Mouse (Mus musculus) brain, embryonic 14.5 days (tissue): ENCODE measurements around the gene Col11a2. TPM values are rescaled to one million over a fixed set of nuclear protein-coding genes. Genes with fewer than 3 reads are reported as not detected.
A peak's percentile ranks its signal among the peaks of the same experiment; 100 is the strongest.

Experiments used
- DNase-seq: peaks from one replicate; pipeline ENCODE4 v3.0.0-alpha.2; 2011; ENCODE audit warnings: low read depth
- CTCF ChIP-seq: fragments of 200-500 bp; IDR thresholded peaks from 2 replicates; pipeline ENCODE4 v1.5.1; 2012; ENCODE audit warnings: inconsistent platforms, mild to moderate bottlenecking, moderate library complexity, borderline replicate concordance; ENCODE audit not compliant: insufficient read depth, insufficient read length; ENCODE audit errors: extremely low read depth
- POLR2A ChIP-seq: fragments of 200-500 bp; IDR thresholded peaks from 2 replicates; pipeline ENCODE4 v1.6.1; 2012; ENCODE audit warnings: mild to moderate bottlenecking, inconsistent platforms, borderline replicate concordance; ENCODE audit not compliant: poor library complexity, insufficient read depth, insufficient read length, severe bottlenecking; ENCODE audit errors: extremely low read depth
- polyA plus RNA-seq: library from polyadenylated mRNA; depleted of rRNA; stranded (reverse); fragments of >200 nt; gene quantifications from 2 replicates; pipeline ENCODE4 v1.2.3, GENCODE M21; 2012

Gene Col11a2
- polyA plus RNA-seq, 1 experiment = 11.8 TPM

DNA sequence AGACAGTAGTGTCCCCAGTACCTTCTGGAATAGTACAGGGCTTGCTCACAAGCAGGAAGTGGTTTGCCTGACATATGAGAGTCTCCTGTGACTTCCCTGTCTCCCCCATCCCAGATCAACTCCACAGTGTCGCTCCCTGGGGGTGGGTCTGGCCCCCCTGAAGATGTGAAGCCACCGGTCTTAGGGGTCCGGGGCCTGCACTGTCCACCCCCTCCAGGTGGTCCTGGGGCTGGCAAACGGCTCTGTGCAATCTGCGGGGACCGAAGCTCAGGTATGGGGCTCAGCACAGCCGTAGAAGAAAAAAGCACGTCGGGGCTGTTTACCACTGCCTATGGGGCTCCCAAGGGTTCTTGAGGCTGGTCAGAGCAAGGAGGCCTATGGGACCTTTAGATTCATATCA, 5.8 kb upstream of the Col11a2 start:
- DNase-seq = no peak
- TF ChIP-seq CTCF (no peak), POLR2A (no peak)

DNA sequence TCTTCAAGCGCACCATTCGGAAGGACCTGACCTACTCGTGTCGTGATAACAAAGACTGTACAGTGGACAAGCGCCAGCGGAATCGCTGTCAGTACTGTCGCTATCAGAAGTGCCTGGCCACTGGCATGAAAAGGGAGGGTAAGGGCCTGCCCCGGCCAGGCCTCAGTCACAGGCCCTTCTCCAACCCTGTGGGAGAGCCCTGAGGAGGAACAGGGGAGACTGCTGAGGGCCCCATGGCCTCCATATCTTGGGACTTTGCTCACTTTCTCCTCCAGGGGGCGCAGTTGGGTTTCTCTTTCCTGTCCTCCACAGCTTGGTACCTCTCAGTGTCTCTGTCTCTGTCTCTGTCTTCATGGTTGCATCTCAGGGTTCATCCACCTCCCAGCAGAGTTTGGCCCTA, 5.2 kb upstream of the Col11a2 start:
- TF ChIP-seq CTCF (peak; percentile 73), POLR2A (no peak)
- peak; percentile 49 for DNase-seq

DNA sequence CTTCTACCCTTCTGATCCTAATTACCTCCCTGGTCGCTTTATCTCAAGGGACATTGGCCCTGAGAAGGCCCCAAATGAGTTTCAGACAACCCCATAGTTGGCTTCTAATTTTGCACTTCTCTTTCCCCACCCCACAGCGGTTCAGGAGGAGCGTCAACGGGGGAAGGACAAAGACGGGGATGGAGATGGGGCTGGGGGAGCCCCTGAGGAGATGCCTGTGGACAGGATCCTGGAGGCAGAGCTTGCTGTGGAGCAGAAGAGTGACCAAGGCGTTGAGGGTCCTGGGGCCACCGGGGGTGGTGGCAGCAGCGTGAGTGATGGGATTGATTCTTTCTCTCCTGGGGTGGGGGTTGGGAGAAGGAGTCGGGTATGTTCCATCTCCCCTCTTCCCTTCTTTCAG, 3.7 kb upstream of the Col11a2 start:
- TF ChIP-seq CTCF = no peak
- TF ChIP-seq POLR2A = no peak
- DNase-seq = no peak

DNA sequence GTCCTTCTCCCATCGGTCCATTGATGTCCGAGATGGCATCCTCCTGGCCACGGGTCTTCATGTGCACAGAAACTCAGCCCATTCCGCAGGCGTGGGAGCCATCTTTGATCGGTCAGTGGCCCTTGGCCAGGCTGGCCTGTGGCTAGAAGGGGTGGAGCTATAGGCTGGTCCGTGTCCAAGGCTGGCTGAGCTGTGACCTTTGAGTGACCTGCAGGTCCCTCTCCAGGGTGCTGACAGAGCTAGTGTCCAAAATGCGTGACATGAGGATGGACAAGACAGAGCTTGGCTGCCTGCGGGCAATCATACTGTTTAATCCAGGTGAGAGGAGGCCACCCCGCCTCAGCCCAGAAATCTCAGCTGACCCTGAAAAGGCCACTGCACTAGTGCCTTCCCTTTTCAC, 2.6 kb upstream of the Col11a2 start:
- TF ChIP-seq CTCF = no peak
- no peak for TF ChIP-seq POLR2A
- no peak for DNase-seq

DNA sequence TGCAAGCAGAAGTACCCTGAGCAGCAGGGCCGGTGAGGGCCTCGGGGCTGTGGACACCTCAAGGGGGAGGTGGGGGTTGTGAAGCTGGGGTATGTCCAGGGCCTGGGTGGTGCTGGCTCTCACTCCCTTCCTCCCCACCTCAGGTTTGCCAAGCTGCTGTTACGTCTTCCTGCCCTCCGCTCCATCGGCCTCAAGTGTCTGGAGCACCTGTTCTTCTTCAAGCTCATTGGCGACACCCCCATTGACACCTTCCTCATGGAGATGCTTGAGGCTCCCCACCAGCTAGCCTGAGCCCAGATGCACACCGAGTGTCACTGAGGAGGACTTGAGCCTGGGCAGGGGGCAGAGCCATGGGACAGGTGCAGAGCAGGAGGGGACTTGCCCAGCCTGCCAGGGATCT, 2.0 kb upstream of the Col11a2 start:
- TF ChIP-seq POLR2A = no peak
- TF ChIP-seq CTCF = no peak
- no peak for DNase-seq

DNA sequence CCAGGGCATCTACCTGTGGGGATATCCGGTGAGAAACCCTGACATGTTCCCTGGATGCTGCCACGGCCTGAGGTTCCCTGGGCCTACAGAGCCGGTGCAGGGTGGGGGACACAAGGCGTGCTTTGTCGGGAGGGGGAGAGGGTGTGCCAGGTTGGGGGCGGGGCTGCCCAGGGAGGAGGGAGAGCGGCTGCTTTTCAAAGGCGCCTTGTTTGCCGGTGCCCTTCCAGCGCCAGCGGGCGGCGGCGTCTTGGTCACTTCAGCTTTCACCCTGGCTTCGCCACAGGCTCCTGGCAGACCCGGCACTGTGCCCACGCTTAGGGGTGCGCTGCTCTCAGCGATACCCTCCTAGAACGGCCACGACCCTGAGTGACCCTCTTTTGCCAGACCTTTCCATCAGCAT, 797 bp upstream of the Col11a2 start:
- TF ChIP-seq CTCF = no peak
- TF ChIP-seq POLR2A = no peak
- DNase-seq = peak; percentile 78

DNA sequence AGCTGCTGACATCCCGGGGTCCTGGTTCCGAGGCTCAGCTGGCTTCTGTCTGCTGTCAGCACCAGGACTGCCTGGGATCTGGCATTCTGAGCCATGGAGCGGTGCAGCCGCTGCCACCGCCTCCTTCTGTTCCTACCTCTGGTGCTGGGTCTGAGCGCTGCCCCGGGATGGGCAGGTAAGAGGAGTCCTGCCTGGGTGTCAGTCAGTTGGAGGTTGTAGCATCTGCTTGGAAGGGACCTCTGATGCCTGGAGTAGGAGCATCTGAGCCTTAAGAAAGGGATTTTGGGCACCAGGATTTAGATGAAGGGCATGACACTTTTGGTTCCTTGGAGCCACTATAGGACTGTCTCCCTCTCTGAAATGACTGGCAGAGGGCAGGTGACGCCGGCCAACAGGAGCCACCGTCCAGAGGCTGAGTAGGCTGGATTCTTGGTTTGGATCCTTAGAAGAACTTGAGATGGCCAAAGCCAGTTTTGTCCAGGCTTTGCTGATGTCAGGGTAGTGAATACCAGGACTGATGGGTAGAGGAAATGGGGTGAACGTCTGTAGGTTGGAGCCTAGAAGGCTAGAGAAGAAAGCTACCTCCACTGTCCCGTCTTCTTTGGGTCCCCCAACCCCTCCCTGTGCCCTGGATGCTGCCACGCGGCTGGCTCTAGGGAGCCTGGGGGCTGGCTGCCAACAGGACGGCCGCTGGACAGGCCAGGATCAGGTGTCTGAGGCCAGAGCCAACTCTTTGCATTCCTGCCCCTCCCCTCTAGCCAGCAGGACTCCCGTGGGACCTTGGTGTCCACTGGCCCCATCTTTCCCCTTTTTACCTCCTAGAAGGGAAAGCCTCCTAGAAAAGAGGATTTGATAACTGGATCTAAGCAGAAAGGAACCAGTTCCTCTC, 569 bp downstream of the Col11a2 start:
- no peak for TF ChIP-seq CTCF
- no peak for TF ChIP-seq POLR2A
- peak; percentile 26 for DNase-seq

DNA sequence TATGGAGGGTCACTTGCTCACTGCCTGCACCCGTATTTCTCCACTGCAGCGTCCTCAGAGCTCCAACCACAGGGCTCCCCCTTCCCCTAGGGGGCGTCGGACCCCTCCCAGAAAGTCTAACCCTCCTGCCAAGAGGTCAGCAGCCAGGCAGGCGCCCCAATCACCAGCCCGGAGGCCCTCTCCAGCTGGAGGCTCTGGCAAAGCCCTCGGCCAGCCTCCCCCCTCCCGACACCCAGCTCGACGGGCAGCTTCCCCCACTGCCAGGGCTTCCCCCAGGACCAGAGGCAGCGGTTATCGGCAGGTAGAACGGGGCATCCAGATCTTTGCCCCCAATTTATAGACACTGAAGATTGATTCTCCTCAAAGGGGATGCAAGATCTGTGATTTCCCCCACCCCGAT, 6.7 kb downstream of the Col11a2 start:
- TF ChIP-seq POLR2A = no peak
- TF ChIP-seq CTCF = no peak
- DNase-seq = no peak

DNA sequence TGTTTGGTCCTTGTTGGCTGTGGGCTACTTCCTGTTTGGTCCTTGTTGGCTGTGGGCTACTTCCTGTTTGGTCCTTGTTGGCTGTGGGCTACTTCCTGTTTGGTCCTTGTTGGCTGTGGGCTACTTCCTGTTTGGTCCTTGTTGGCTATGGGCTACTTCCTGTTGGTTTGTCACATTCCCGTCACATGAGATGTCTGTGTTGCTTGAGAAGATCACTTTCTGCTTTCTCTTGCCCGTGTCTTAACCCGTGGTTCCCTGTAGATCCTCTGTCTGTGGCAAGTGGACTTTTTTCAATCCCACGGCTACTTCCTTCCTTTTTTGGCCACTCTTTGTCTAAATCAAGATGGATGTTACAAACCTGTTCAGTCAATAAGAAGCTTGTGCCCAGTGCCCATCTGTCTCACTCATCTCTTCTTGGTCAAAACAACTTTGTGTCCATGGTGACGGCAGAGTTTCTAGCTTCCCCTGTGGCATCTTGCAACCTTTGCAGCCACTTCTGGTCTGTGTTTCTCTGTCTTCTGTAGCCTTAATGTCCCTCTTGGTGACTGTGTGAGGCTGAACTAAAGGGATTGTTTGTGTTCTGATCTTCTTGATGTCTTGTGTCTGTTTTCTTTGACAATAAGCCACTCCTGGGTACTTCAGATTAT, 8.3 kb downstream of the Col11a2 start:
- no peak for DNase-seq
- TF ChIP-seq CTCF (no peak), POLR2A (no peak)

DNA sequence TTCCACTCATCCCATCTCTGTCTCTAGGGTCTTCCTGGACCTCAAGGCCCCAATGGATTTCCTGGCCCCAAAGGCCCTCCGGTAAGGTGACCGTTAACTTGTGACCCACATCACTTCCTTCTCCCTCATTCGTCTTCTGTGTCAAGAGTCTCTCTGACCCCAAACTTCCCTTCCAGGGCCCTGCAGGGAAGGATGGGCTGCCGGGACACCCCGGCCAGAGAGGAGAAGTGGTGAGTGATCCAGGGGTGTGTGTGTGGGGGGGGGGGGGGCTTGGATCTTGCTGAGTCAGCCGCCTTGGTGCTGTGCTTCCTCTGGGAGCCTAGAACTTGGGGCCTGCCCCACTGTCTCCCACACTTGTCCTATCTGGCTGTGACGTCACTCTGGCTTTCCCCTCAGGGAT, 18.0 kb downstream of the Col11a2 start:
- TF ChIP-seq POLR2A = no peak
- no peak for DNase-seq

DNA sequence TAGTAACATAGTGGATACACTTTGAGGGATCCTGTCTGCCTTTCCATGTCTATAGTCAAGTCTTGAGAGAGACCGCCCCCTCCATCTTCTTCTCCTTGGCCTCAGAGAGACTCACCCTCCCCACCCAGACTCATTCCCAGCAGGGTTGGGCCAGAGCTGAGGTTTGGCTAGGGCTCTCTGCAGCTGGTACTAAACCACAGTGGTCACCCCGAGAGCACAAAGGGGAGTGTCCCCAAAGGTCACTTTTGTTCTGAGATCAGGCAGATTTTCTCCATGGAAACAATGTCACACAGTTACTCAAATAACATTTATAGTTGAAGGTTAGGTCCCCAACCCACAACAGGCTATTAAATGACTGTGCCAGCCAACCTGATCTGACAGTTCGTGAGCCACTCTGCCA, 29.6 kb downstream of the Col11a2 start:
- no peak for DNase-seq
- no peak for TF ChIP-seq CTCF
- TF ChIP-seq POLR2A = no peak

DNA sequence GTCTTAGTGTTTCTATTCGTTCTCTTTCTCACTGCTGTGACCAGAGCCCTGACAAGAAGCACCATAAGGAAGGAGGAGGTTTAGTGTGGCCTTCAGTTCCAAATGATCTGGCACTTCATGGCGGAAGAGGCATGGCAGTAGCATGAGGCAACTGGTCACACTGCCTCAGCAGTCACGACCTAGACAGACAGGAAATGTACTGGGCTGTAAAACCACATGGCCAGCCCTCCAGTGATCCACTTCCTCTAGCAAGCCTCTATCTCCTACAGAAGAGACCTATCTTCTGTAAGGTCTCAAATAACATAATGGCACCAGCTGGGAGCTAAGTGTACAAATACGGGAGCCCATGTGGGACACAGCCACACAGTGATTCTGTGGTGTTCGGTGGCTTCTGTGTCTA, 32.9 kb downstream of the Col11a2 start:
- no peak for TF ChIP-seq POLR2A
- TF ChIP-seq CTCF = no peak
- DNase-seq = no peak

DNA sequence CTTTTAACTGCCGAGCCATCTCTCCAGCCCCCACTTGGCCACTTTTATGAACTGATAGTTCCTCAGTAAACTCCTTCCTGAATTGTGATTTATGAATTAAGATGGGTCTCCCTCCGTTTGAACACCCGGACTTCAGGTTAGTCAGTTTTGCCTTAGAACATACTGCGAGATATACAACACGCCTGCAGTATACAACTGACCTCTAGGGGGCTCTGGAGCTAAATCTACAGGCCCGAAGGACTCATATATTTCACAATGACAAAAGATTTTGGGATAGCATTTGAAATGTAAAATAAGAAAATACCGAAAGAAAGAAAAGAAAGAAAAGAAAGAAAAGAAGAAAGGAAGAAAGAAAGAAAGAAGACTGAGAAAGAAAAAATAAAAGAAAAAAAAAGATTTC, 36.0 kb downstream of the Col11a2 start:
- TF ChIP-seq CTCF (peak; percentile 55; the same call in 1 of the 2 replicates), POLR2A (no peak)

DNA sequence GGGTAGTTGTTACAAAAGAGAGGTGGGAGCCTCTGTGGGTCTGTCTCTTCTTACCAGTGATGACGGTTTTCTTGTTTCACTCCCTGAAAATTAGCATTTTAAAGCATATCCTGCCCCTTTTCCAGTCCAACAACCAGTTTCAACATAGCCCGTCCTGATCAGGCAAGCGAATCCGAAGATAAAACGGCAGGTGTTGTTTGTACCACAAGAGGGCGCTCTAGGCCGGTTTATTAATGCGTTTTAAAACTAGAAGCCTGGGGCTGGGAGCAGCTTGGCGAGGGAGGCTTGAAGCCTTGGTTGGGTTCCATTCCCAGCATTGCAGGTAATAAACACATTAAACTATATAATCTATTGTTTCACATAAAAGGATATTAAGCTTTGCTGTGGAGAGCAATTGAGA, 38.3 kb downstream of the Col11a2 start:
- no peak for TF ChIP-seq POLR2A
- TF ChIP-seq CTCF = peak; percentile 83

More for the DNA sequence above, 36.0 kb downstream of the Col11a2 start:
- DNase-seq = peak; percentile 66

DNA sequence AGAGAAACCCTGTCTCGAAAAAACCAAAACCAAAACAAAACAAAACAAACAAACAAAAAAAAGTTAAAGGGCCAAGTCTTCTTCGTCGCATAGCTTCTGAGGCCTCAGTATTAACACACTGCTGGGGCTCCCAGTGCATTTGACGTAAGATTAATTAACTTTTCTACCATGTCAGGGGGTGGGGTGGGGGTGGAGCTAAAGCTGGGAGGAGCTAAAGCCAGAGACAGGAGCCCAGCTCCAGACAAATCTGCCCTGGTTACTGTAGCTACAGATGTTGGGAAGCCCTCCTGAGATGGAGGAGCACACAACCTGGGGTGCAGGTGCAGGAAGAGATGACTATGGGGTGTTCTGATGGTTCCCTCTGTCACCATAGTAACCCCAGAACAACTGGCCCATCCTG, 38.9 kb downstream of the Col11a2 start:
- no peak for TF ChIP-seq POLR2A
- TF ChIP-seq CTCF = no peak
- no peak for DNase-seq

More for the DNA sequence above, 38.3 kb downstream of the Col11a2 start:
- DNase-seq = peak; percentile 86

DNA sequence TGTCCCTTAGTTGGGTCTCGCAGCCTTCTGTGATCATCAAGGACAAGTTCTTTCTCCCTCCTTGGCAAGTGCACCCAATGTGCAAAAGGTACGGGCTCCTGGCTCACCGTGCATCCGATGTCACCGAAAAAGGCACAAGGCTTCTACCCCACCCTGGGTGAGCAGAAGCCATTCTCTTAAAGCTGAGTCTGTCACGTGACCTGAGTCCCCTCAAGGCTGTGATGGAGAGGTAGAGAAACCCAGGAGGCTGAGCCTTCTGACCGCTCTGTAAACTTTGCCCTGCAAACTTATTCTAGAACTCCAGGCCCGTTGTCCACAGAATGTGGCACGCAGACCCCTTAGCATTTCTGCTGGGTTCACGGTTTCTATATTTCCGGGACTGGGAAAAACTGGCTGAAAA, 39.8 kb downstream of the Col11a2 start:
- no peak for DNase-seq
- no peak for TF ChIP-seq CTCF
- no peak for TF ChIP-seq POLR2A
